20 mouse cellular contexts compared by ENCODE assay signal in genomic region chr14:27401717-27402278, GRCm38 (mm10). TPM values are rescaled to one million over a fixed set of nuclear protein-coding genes. Genes with fewer than 3 reads are reported as not detected.
DNase-seq lines count a peak whose midpoint lies in the region; ATAC-seq and TF ChIP-seq lines count a peak whose summit lies in the region.
"Had no signal": no experiment of that assay in that cellular context is flagged by ENCODE, and none has a peak within 500 bp of the region (broad histone marks: within the 10 kb centered on the region; RNA-seq: fewer than 3 reads in every experiment).

No protein-coding gene starts in this region.

- ATAC-seq in heart, embryonic 16.5 days (replicated peaks; ENCODE audit: extremely low read depth, insufficient read depth, low FRiP score): no peak
- ATAC-seq in lung, postnatal 0 days: peak; percentile 88
- no peak for ATAC-seq in stomach, postnatal 0 days (ENCODE audit: low FRiP score, low TSS enrichment)
- ATAC-seq: forebrain, postnatal 0 days had no signal

- no peak for DNase-seq in heart, adult 18-20 months
- DNase-seq in thymus, postnatal 0 days (ENCODE audit: low spot score): peak; percentile 52
- no peak for DNase-seq in thymus, postnatal 14 days
- peak; percentile 82 for DNase-seq in lung, postnatal 0 days (ENCODE audit: low spot score)
- DNase-seq in stomach, postnatal 0 days (ENCODE audit: low spot score): no peak
- no peak for DNase-seq in frontal cortex, postnatal 25 days (ENCODE audit: low spot score in 2 of 2)
- no peak for DNase-seq in cerebellum, postnatal 36 days
- DNase-seq: adrenal gland, adult 2 months; cerebellum, adult 9-10 months; embryo, embryonic 11 days; forebrain, postnatal 0 days; gastrocnemius, postnatal 25 days; kidney, postnatal 4 days; liver, embryonic 13.5 days; right cerebral cortex, postnatal 4 days had no signal

- peaks cover 6% of the 10 kb centered on the region for H3K4me1 ChIP-seq in heart, embryonic 16.5 days (ENCODE audit: control insufficient read depth, insufficient read depth, low read length)
- no peaks in the 10 kb centered on the region for H3K4me1 ChIP-seq in lung, postnatal 0 days (ENCODE audit: insufficient read depth, low read depth, low read length)
- no peaks in the 10 kb centered on the region for H3K4me1 ChIP-seq in stomach, postnatal 0 days (replicated peaks; ENCODE audit: control insufficient read depth, insufficient read depth)
- H3K4me1 ChIP-seq: neural tube, embryonic 13.5 days had no signal

- H3K9me3 ChIP-seq in heart, embryonic 16.5 days (replicated peaks; ENCODE audit: control insufficient read depth, low read length): no peaks in the 10 kb centered on the region; the same call in 1 of the 2 replicates
- no peaks in the 10 kb centered on the region for H3K9me3 ChIP-seq in lung, postnatal 0 days (ENCODE audit: low read length)
- no peaks in the 10 kb centered on the region for H3K9me3 ChIP-seq in stomach, postnatal 0 days (ENCODE audit: control insufficient read depth, low read length)
- H3K9me3 ChIP-seq: G1E; liver, embryonic 13.5 days; neural tube, embryonic 13.5 days; stomach, embryonic 15.5 days had no signal

- WGBS in heart, embryonic 16.5 days: 66% methylated on average over 12 of the region's 12 CpGs
- 26% methylated on average over 12 of the region's 12 CpGs for WGBS in lung, postnatal 0 days
- 66% methylated on average over 12 of the region's 12 CpGs for WGBS in stomach, postnatal 0 days

- no peak overlapping the region for H3K9ac ChIP-seq in heart, embryonic 16.5 days (ENCODE audit: low read length)
- H3K9ac ChIP-seq in lung, postnatal 0 days (replicated peaks; ENCODE audit: low read depth): no peak overlapping the region
- no peak overlapping the region for H3K9ac ChIP-seq in stomach, postnatal 0 days (ENCODE audit: low read length)
- H3K9ac ChIP-seq: forebrain, postnatal 0 days; hindbrain, embryonic 14.5 days; liver, embryonic 13.5 days; neural tube, embryonic 13.5 days; stomach, embryonic 15.5 days had no signal

- peak overlapping the region; percentile 49; the same call in 1 of the 2 replicates for H3K27ac ChIP-seq in heart, embryonic 16.5 days (ENCODE audit: low read length)
- H3K27ac ChIP-seq in lung, postnatal 0 days (ENCODE audit: low read length): peak overlapping the region; percentile 2; the same call in 1 of the 2 replicates
- 0 out of 2 replicates have a peak overlapping the region, but pooled peaks have one; percentile 49 for H3K27ac ChIP-seq in stomach, postnatal 0 days (replicated peaks)
- H3K27ac ChIP-seq: hindbrain, embryonic 14.5 days; liver, embryonic 13.5 days; neural tube, embryonic 13.5 days had no signal

- H3K36me3 ChIP-seq in heart, embryonic 16.5 days (ENCODE audit: control insufficient read depth, insufficient read depth): peaks cover 24% of the 10 kb centered on the region
- H3K36me3 ChIP-seq in lung, postnatal 0 days (ENCODE audit: insufficient read depth, low read length): peaks cover 3% of the 10 kb centered on the region; the same call in 1 of the 2 replicates
- H3K36me3 ChIP-seq in stomach, postnatal 0 days (ENCODE audit: control insufficient read depth, insufficient read depth, low read length): peaks cover 8% of the 10 kb centered on the region
- H3K36me3 ChIP-seq: liver, embryonic 13.5 days; neural tube, embryonic 13.5 days; stomach, embryonic 15.5 days had no signal

- no peaks in the 10 kb centered on the region for H3K27me3 ChIP-seq in heart, embryonic 16.5 days (ENCODE audit: control insufficient read depth, insufficient read depth, low read length)
- H3K27me3 ChIP-seq in lung, postnatal 0 days (replicated peaks; ENCODE audit: insufficient read depth, low read length): no peaks in the 10 kb centered on the region
- H3K27me3 ChIP-seq in stomach, postnatal 0 days (ENCODE audit: control insufficient read depth, insufficient read depth, low read length): no peaks in the 10 kb centered on the region
- H3K27me3 ChIP-seq: liver, embryonic 13.5 days; neural tube, embryonic 13.5 days; stomach, embryonic 15.5 days had no signal

- no peak overlapping the region for H3K4me3 ChIP-seq in heart, embryonic 16.5 days (ENCODE audit: low read length)
- no peak overlapping the region for H3K4me3 ChIP-seq in lung, postnatal 0 days (ENCODE audit: low read depth, low read length)
- H3K4me3 ChIP-seq in stomach, postnatal 0 days (ENCODE audit: low read depth, low read length): no peak overlapping the region
- H3K4me3 ChIP-seq: liver, embryonic 13.5 days; neural tube, embryonic 13.5 days; stomach, embryonic 15.5 days had no signal

- H3K4me2 ChIP-seq in heart, embryonic 16.5 days (ENCODE audit: low read depth, low read length): no peak overlapping the region
- H3K4me2 ChIP-seq in lung, postnatal 0 days (replicated peaks; ENCODE audit: low read depth, low read length): no peak overlapping the region
- no peak overlapping the region for H3K4me2 ChIP-seq in stomach, postnatal 0 days (replicated peaks; ENCODE audit: low read depth)
- H3K4me2 ChIP-seq: hindbrain, embryonic 14.5 days; liver, embryonic 13.5 days; neural tube, embryonic 13.5 days; stomach, embryonic 15.5 days had no signal

- no peak for TF ChIP-seq EP300 in lung, postnatal 0 days (IDR thresholded peaks at IDR 0.05)
- TF ChIP-seq EP300 in stomach, postnatal 0 days (optimal IDR thresholded peaks at IDR 0.05): no peak

- TF ChIP-seq CTCF in lung, postnatal 0 days (IDR thresholded peaks at IDR 0.05): no peak
- no peak for TF ChIP-seq CTCF in stomach, postnatal 0 days (IDR thresholded peaks at IDR 0.05; ENCODE audit: low read depth)

RNA-seq across cellular contexts. Expression of gene Fam208a, which starts 26.8 kb away (rescaled TPM):
- polyA plus RNA-seq in heart, embryonic 16.5 days (2015; fragmentation: Nextera tagmentation; extraction: Ambion mirVana): 8.5 and 9.5 TPM in 2 replicates
- total RNA-seq in heart, adult 18-20 months (2021): 10 to 100 TPM in 1 of 2 experiments, 1 to 10 TPM in 1; 8.9 to 10.6 TPM
- 11.1 and 16.7 TPM in 2 replicates for polyA plus RNA-seq in thymus, postnatal 0 days (2015; fragmentation: Nextera tagmentation; extraction: Ambion mirVana)
- 11.8 and 15.0 TPM in 2 replicates for polyA plus RNA-seq in lung, postnatal 0 days (2015; fragmentation: Nextera tagmentation; extraction: Ambion mirVana)
- polyA plus RNA-seq in stomach, postnatal 0 days (2015; fragmentation: Nextera tagmentation; extraction: Ambion mirVana): 5.7 and 6.0 TPM in 2 replicates

Comparison
In these comparisons a context has a peak if more than half of its experiments do, and no peak if none do; other contexts are left out.
1. DNase-seq: peak in thymus, postnatal 0 days (single experiment) and lung, postnatal 0 days (single experiment); none in heart, adult 18-20 months (0 of 2), thymus, postnatal 14 days (single experiment), stomach, postnatal 0 days (single experiment), frontal cortex, postnatal 25 days (0 of 2) and cerebellum, postnatal 36 days (0 of 2).
2. Peak in every context shown above with its lines, with median percentiles within 50 percentile points of each other: H3K27ac ChIP-seq.